In the genomic region with DNA sequence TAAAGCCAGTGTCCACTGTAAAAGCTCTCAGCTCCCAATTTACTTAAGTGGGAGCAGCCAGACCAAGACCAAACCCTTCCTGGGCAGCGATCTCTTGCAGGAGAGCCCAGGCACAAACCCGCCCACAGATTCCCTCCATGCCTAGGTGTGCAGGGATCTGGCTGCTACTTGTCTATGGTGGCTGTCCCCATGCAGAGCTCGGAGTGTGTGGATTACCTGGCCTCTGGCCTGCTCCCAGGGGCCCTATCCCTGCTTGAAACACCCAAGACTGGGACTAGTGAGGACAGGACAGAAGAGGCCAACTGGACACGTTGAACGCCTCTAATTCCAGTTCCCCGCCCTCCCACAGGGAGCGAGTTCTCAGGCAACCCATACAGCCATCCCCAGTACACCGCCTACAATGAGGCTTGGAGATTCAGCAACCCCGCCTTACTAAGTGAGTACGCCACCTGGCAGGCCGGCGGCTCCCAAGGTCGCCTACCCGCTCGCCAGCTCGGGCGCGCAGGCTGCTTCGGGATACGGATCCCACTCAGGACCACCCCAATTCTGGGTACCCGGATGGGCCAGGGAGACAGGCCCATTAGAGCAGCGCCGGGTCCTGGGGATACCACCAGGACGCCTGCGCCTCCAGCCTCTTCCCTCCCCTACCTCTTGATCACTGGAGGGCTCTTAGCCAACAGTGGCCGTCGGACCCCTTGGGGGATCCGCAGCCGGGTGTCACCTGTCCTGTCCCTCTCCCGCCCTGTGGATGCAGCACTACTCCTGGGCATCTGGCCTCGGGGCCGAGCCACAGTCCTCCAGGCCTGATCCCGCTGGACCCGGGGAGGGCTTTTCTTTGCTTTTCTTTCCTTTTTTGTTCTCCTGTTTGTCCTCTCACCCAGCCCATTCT, we compare ENCODE assay signal across 9 mouse cellular contexts.
DNase-seq lines count a peak whose midpoint lies in the region; ATAC-seq and TF ChIP-seq lines count a peak whose summit lies in the region.
"Had no signal": no experiment of that assay in that cellular context is flagged by ENCODE, and none has a peak within 500 bp of the region (broad histone marks: within the 10 kb centered on the region; RNA-seq: fewer than 3 reads in every experiment).

No protein-coding gene starts in this region.

- peaks cover 55% of the 10 kb centered on the region for H3K4me1 ChIP-seq in kidney, embryonic 16.5 days (ENCODE audit: insufficient read depth, low read length)
- peaks cover 25% of the 10 kb centered on the region for H3K4me1 ChIP-seq in embryonic facial prominence, embryonic 13.5 days
- H3K4me1 ChIP-seq in hindbrain, embryonic 16.5 days (ENCODE audit: control insufficient read depth, insufficient read depth, low read depth, low read length): peaks cover 26% of the 10 kb centered on the region
- H3K4me1 ChIP-seq in midbrain, postnatal 0 days (ENCODE audit: insufficient read depth, low read length): peaks cover 16% of the 10 kb centered on the region

- ATAC-seq in kidney, embryonic 16.5 days (ENCODE audit: low FRiP score, low TSS enrichment): peak; percentile 9
- no peak for ATAC-seq in embryonic facial prominence, embryonic 13.5 days (ENCODE audit: insufficient number of reproducible peaks, insufficient read depth, low FRiP score, low TSS enrichment, low read depth)
- ATAC-seq in hindbrain, embryonic 16.5 days: no peak
- peak; percentile 26; the same call in 1 of the 2 replicates for ATAC-seq in midbrain, postnatal 0 days (ENCODE audit: low FRiP score)

- peak overlapping the region; percentile 68 for H3K4me2 ChIP-seq in kidney, embryonic 16.5 days (replicated peaks; ENCODE audit: low read depth, low read length)
- peak overlapping the region; percentile 90 for H3K4me2 ChIP-seq in embryonic facial prominence, embryonic 13.5 days
- H3K4me2 ChIP-seq in hindbrain, embryonic 16.5 days (ENCODE audit: low read length): peak overlapping the region; percentile 75
- peak overlapping the region; percentile 63 for H3K4me2 ChIP-seq in midbrain, postnatal 0 days (ENCODE audit: low read depth, low read length, poor library complexity, severe bottlenecking)

- WGBS in kidney, embryonic 16.5 days: 12% methylated on average over 34 of the region's 34 CpGs
- WGBS in embryonic facial prominence, embryonic 13.5 days: 3% methylated on average over 34 of the region's 34 CpGs
- 8% methylated on average over 32 of the region's 34 CpGs for WGBS in hindbrain, embryonic 16.5 days
- WGBS in midbrain, postnatal 0 days: 8% methylated on average over 34 of the region's 34 CpGs

- no peak for DNase-seq in kidney, postnatal 10 days
- DNase-seq in midbrain, postnatal 0 days (ENCODE audit: low spot score): no peak
- no peak for DNase-seq in T-cell, adult 2 months (ENCODE audit: low spot score)
- no peak for DNase-seq in frontal cortex, adult 2 months (ENCODE audit: extremely low spot score in 1 of 2, low spot score in 1 of 2)
- no peak for DNase-seq in right cerebral cortex, postnatal 4 days

- H3K4me3 ChIP-seq in kidney, embryonic 16.5 days (ENCODE audit: low read length): peak overlapping the region; percentile 49
- H3K4me3 ChIP-seq in embryonic facial prominence, embryonic 13.5 days: peak overlapping the region; percentile 48
- peak overlapping the region; percentile 46 for H3K4me3 ChIP-seq in hindbrain, embryonic 16.5 days (ENCODE audit: low read length)
- peak overlapping the region; percentile 42 for H3K4me3 ChIP-seq in midbrain, postnatal 0 days (ENCODE audit: low read depth, low read length)

- no peaks in the 10 kb centered on the region for H3K9me3 ChIP-seq in kidney, embryonic 16.5 days (ENCODE audit: low read length)
- no peaks in the 10 kb centered on the region for H3K9me3 ChIP-seq in embryonic facial prominence, embryonic 13.5 days
- no peaks in the 10 kb centered on the region for H3K9me3 ChIP-seq in hindbrain, embryonic 16.5 days (ENCODE audit: control insufficient read depth, low read length)
- no peaks in the 10 kb centered on the region for H3K9me3 ChIP-seq in midbrain, postnatal 0 days (ENCODE audit: low read length)

- H3K27me3 ChIP-seq in kidney, embryonic 16.5 days (ENCODE audit: insufficient read depth, low read length): peaks cover 43% of the 10 kb centered on the region
- peaks cover 99% of the 10 kb centered on the region for H3K27me3 ChIP-seq in embryonic facial prominence, embryonic 13.5 days
- peaks cover 51% of the 10 kb centered on the region for H3K27me3 ChIP-seq in hindbrain, embryonic 16.5 days (replicated peaks; ENCODE audit: control insufficient read depth, insufficient read depth, low read length)
- H3K27me3 ChIP-seq in midbrain, postnatal 0 days (ENCODE audit: insufficient read depth, low read length): peaks cover 69% of the 10 kb centered on the region

- no peak for TF ChIP-seq CTCF in midbrain, postnatal 0 days (IDR thresholded peaks at IDR 0.05)

- 0 out of 2 replicates have a peak, but pooled peaks cover 4% of the 10 kb centered on the region for H3K36me3 ChIP-seq in kidney, embryonic 16.5 days (ENCODE audit: insufficient read depth, low read length)
- H3K36me3 ChIP-seq in embryonic facial prominence, embryonic 13.5 days: no peaks in the 10 kb centered on the region
- H3K36me3 ChIP-seq in hindbrain, embryonic 16.5 days (ENCODE audit: control insufficient read depth, insufficient read depth, low read length): no peaks in the 10 kb centered on the region
- no peaks in the 10 kb centered on the region for H3K36me3 ChIP-seq in midbrain, postnatal 0 days (ENCODE audit: insufficient read depth, low read length)

- peak overlapping the region; percentile 84 for H3K27ac ChIP-seq in kidney, embryonic 16.5 days (ENCODE audit: low read length)
- no peak overlapping the region for H3K27ac ChIP-seq in embryonic facial prominence, embryonic 13.5 days
- H3K27ac ChIP-seq in hindbrain, embryonic 16.5 days (ENCODE audit: low read depth, low read length): peak overlapping the region; percentile 66; the same call in 1 of the 2 replicates
- no peak overlapping the region for H3K27ac ChIP-seq in midbrain, postnatal 0 days (ENCODE audit: low read depth, low read length)
- H3K27ac ChIP-seq: liver, embryonic 14.5 days had no signal

- peak overlapping the region; percentile 55 for H3K9ac ChIP-seq in kidney, embryonic 16.5 days (replicated peaks; ENCODE audit: low read length)
- H3K9ac ChIP-seq in embryonic facial prominence, embryonic 13.5 days: peak overlapping the region; percentile 54; the same call in 1 of the 2 replicates
- H3K9ac ChIP-seq in hindbrain, embryonic 16.5 days (ENCODE audit: low read depth, low read length): peak overlapping the region; percentile 54
- no peak overlapping the region for H3K9ac ChIP-seq in midbrain, postnatal 0 days (replicated peaks; ENCODE audit: low read length, poor library complexity, severe bottlenecking)
- H3K9ac ChIP-seq: liver, embryonic 14.5 days had no signal

Comparison
In these comparisons a context has a peak if more than half of its experiments do, and no peak if none do; other contexts are left out.
1. ATAC-seq: peak in kidney, embryonic 16.5 days (single experiment) and midbrain, postnatal 0 days (single experiment); none in embryonic facial prominence, embryonic 13.5 days (single experiment) and hindbrain, embryonic 16.5 days (single experiment).
2. H3K27ac ChIP-seq: peak in kidney, embryonic 16.5 days (single experiment) and hindbrain, embryonic 16.5 days (single experiment); none in embryonic facial prominence, embryonic 13.5 days (single experiment) and midbrain, postnatal 0 days (single experiment).
3. Peak in every context shown above with its lines, with median percentiles within 50 percentile points of each other: H3K4me2 ChIP-seq and H3K4me3 ChIP-seq.